21 mouse cellular contexts compared by ENCODE assay signal in genomic region chr1:132149410-132149809, GRCm38 (mm10). TPM values are rescaled to one million over a fixed set of nuclear protein-coding genes. Genes with fewer than 3 reads are reported as not detected.
DNase-seq lines count a peak whose midpoint lies in the region; ATAC-seq and TF ChIP-seq lines count a peak whose summit lies in the region.
"Had no signal": no experiment of that assay in that cellular context is flagged by ENCODE, and none has a peak within 500 bp of the region (broad histone marks: within the 10 kb centered on the region; RNA-seq: fewer than 3 reads in every experiment).

No protein-coding gene starts in this region.

- no peak overlapping the region for H3K4me2 ChIP-seq in heart, embryonic 13.5 days
- no peak overlapping the region for H3K4me2 ChIP-seq in forebrain, postnatal 0 days (ENCODE audit: low read depth)
- H3K4me2 ChIP-seq: embryonic facial prominence, embryonic 13.5 days; forebrain, embryonic 12.5 days; hindbrain, embryonic 15.5 days had no signal

- peak overlapping the region; percentile 55; the same call in 1 of the 2 replicates for H3K27ac ChIP-seq in heart, embryonic 13.5 days (replicated peaks)
- peak overlapping the region; percentile 35; the same call in 1 of the 2 replicates for H3K27ac ChIP-seq in macrophage
- H3K27ac ChIP-seq in small intestine, adult 2 months (ENCODE audit: insufficient read depth, low read depth, low read length), result peak overlapping the region; percentile 86
- H3K27ac ChIP-seq in forebrain, postnatal 0 days (ENCODE audit: low read depth, low read length), result no peak overlapping the region
- H3K27ac ChIP-seq: embryonic facial prominence, embryonic 13.5 days; forebrain, embryonic 12.5 days; gastrocnemius, adult 2 months; hindbrain, embryonic 15.5 days had no signal

- ATAC-seq in heart, embryonic 13.5 days (ENCODE audit: extremely low read depth, insufficient number of reproducible peaks, low FRiP score, low TSS enrichment), result no peak
- ATAC-seq in common myeloid progenitor, adult 5-6 weeks (replicated peaks; ENCODE audit: low read depth, poor library complexity, severe bottlenecking), result peak; percentile 77
- ATAC-seq in forebrain, postnatal 0 days, result no peak
- ATAC-seq: forebrain, embryonic 16.5 days had no signal

- H3K9ac ChIP-seq in heart, embryonic 13.5 days, result no peak overlapping the region
- no peak overlapping the region for H3K9ac ChIP-seq in forebrain, postnatal 0 days
- H3K9ac ChIP-seq: forebrain, embryonic 12.5 days; hindbrain, embryonic 15.5 days had no signal

- no peak for DNase-seq in heart, postnatal 4 days
- DNase-seq in right cerebral cortex, adult 18-20 months, result no peak
- no peak for DNase-seq in cerebellum, adult 18-20 months
- DNase-seq in forebrain, postnatal 0 days, result no peak
- DNase-seq: adrenal gland, adult 2 months; adrenal gland, postnatal 25 days; cerebellum, adult 8-10 months; cerebellum, postnatal 25 days; gastrocnemius, adult 2 months; gastrocnemius, postnatal 25 days; heart, adult 11 months; heart, postnatal 10 days had no signal

- peaks cover 42% of the 10 kb centered on the region for H3K4me1 ChIP-seq in heart, embryonic 13.5 days
- peaks cover 21% of the 10 kb centered on the region for H3K4me1 ChIP-seq in small intestine, adult 2 months (ENCODE audit: control insufficient read depth, insufficient read depth, insufficient read length, low read length)
- peaks cover 5% of the 10 kb centered on the region; the same call in 1 of the 2 replicates for H3K4me1 ChIP-seq in forebrain, postnatal 0 days (ENCODE audit: insufficient read depth)

- H3K79me2 ChIP-seq in macrophage (ENCODE audit: inconsistent target), result no peaks in the 10 kb centered on the region

- WGBS in heart, embryonic 13.5 days, result 76% methylated on average over 2 of the region's 2 CpGs
- WGBS in macrophage (ENCODE audit: missing documents), result 4% methylated on average over 2 of the region's 2 CpGs
- 86% methylated on average over 2 of the region's 2 CpGs for WGBS in small intestine, adult 2 months
- WGBS in forebrain, postnatal 0 days, result 66% methylated on average over 2 of the region's 2 CpGs

- H3K9me3 ChIP-seq in heart, embryonic 13.5 days, result no peaks in the 10 kb centered on the region
- no peaks in the 10 kb centered on the region for H3K9me3 ChIP-seq in forebrain, postnatal 0 days (ENCODE audit: low read length)
- H3K9me3 ChIP-seq: embryonic facial prominence, embryonic 13.5 days; forebrain, embryonic 12.5 days; hindbrain, embryonic 15.5 days had no signal

- H3K36me3 ChIP-seq in heart, embryonic 13.5 days, result no peaks in the 10 kb centered on the region
- H3K36me3 ChIP-seq in macrophage (ENCODE audit: inconsistent target), result no peaks in the 10 kb centered on the region
- no peaks in the 10 kb centered on the region for H3K36me3 ChIP-seq in small intestine, adult 2 months (ENCODE audit: control insufficient read depth, insufficient read depth, low read length)
- H3K36me3 ChIP-seq in forebrain, postnatal 0 days (ENCODE audit: insufficient read depth), result no peaks in the 10 kb centered on the region
- H3K36me3 ChIP-seq: embryonic facial prominence, embryonic 13.5 days; forebrain, embryonic 12.5 days; hindbrain, embryonic 15.5 days had no signal

- no peak overlapping the region for H3K4me3 ChIP-seq in heart, embryonic 13.5 days
- no peak overlapping the region for H3K4me3 ChIP-seq in macrophage (ENCODE audit: inconsistent target)
- H3K4me3 ChIP-seq in small intestine, adult 2 months (ENCODE audit: low read depth, low read length), result no peak overlapping the region
- no peak overlapping the region for H3K4me3 ChIP-seq in forebrain, postnatal 0 days (ENCODE audit: low read depth, low read length)
- H3K4me3 ChIP-seq: embryonic facial prominence, embryonic 13.5 days; forebrain, embryonic 12.5 days; gastrocnemius, adult 2 months; hindbrain, embryonic 15.5 days had no signal

- no peak for TF ChIP-seq CTCF in small intestine, adult 2 months (IDR thresholded peaks at IDR 0.05; ENCODE audit: extremely low read depth, insufficient read length, insufficient replicate concordance, low read depth, low read length)
- TF ChIP-seq CTCF in forebrain, postnatal 0 days (IDR thresholded peaks at IDR 0.05; ENCODE audit: low read depth), result no peak

- no peak for TF ChIP-seq POLR2A in small intestine, adult 2 months (IDR thresholded peaks at IDR 0.05; ENCODE audit: low read depth, low read length)

- no peaks in the 10 kb centered on the region; the same call in 1 of the 2 replicates for H3K27me3 ChIP-seq in heart, embryonic 13.5 days (replicated peaks)
- no peaks in the 10 kb centered on the region for H3K27me3 ChIP-seq in small intestine, adult 2 months (ENCODE audit: control insufficient read depth, insufficient read depth, low read length)
- H3K27me3 ChIP-seq in forebrain, postnatal 0 days (ENCODE audit: insufficient read depth, low read length), result no peaks in the 10 kb centered on the region
- H3K27me3 ChIP-seq: embryonic facial prominence, embryonic 13.5 days; forebrain, embryonic 12.5 days; hindbrain, embryonic 15.5 days had no signal

RNA-seq across cellular contexts. Expression of gene Cdk18, which starts 9.9 kb away (rescaled TPM):
- 2.4 and 3.4 TPM in 2 replicates for polyA plus RNA-seq in heart, embryonic 13.5 days (2015; fragmentation: Nextera tagmentation; extraction: Ambion mirVana)
- 1 to 10 TPM; 7.2 to 8.5 TPM for total RNA-seq in heart, postnatal 4 days (2021)
- total RNA-seq in common myeloid progenitor, adult 5-6 weeks (2017), result 0.73 and 2.0 TPM in 2 replicates
- 100 to 1,000 TPM in 18 of 26 experiments, 10 to 100 TPM in 8; 36.4 to 443 (median 163) TPM for total RNA-seq in macrophage (2018; cell fraction: chromatin; rRNA removed)
- 100 to 1,000 TPM in 8 of 26 experiments, 10 to 100 TPM in 18; 32.8 to 118 (median 70.3) TPM for total RNA-seq in macrophage (2018; cell fraction: cytosol; rRNA removed)
- total RNA-seq in macrophage (2018; cell fraction: nucleus; rRNA removed), result 100 to 1,000 TPM in 12 of 26 experiments, 10 to 100 TPM in 14; 32.7 to 253 (median 92.9) TPM
- polyA plus RNA-seq in macrophage (2018), result 71.8 to 165 TPM (median 102 TPM) in 3 replicates
- 84.2 and 133 TPM in 2 replicates for polyA plus RNA-seq in small intestine, adult 2 months (2012; rRNA removed)
- 2.6 and 3.2 TPM in 2 replicates for total RNA-seq in forebrain, postnatal 0 days (2014; rRNA removed)
- 0.70 and 1.2 TPM in 2 replicates for polyA plus RNA-seq in forebrain, postnatal 0 days (2015; fragmentation: Nextera tagmentation; extraction: Ambion mirVana)

RNA-seq across cellular contexts. Expression of gene Lemd1, which starts 41.8 kb away (rescaled TPM):
- polyA plus RNA-seq in heart, embryonic 13.5 days (2015; fragmentation: Nextera tagmentation; extraction: Ambion mirVana), result not detected in 2 replicates
- total RNA-seq in heart, postnatal 4 days (2021), result not detected
- total RNA-seq in common myeloid progenitor, adult 5-6 weeks (2017), result not detected in 2 replicates
- not detected for total RNA-seq in macrophage (2018; cell fraction: chromatin; rRNA removed)
- not detected for total RNA-seq in macrophage (2018; cell fraction: cytosol; rRNA removed)
- not detected for total RNA-seq in macrophage (2018; cell fraction: nucleus; rRNA removed)
- polyA plus RNA-seq in macrophage (2018), result not detected in 3 replicates
- 0.09 and 0.10 TPM in 2 replicates for polyA plus RNA-seq in small intestine, adult 2 months (2012; rRNA removed)
- 13.3 and 14.9 TPM in 2 replicates for total RNA-seq in forebrain, postnatal 0 days (2014; rRNA removed)
- polyA plus RNA-seq in forebrain, postnatal 0 days (2015; fragmentation: Nextera tagmentation; extraction: Ambion mirVana), result 14.7 and 15.1 TPM in 2 replicates
- total RNA-seq: adrenal gland, postnatal 25 days; gastrocnemius, adult 2 months; gastrocnemius, postnatal 25 days; heart, postnatal 10 days had no signal
- polyA plus RNA-seq: heart, embryonic 14.5 days had no signal

RNA-seq across cellular contexts. Expression of gene AC124108.1, which starts 41.8 kb away (rescaled TPM):
- polyA plus RNA-seq in heart, embryonic 13.5 days (2015; fragmentation: Nextera tagmentation; extraction: Ambion mirVana), result 0.05 TPM in 1 of 2 replicates, not detected in the other
- total RNA-seq in heart, postnatal 4 days (2021), result not detected
- not detected in 2 replicates for total RNA-seq in common myeloid progenitor, adult 5-6 weeks (2017)
- not detected for total RNA-seq in macrophage (2018; cell fraction: chromatin; rRNA removed)
- total RNA-seq in macrophage (2018; cell fraction: cytosol; rRNA removed), result not detected
- not detected for total RNA-seq in macrophage (2018; cell fraction: nucleus; rRNA removed)
- polyA plus RNA-seq in macrophage (2018), result not detected in 3 replicates
- not detected in 2 replicates for polyA plus RNA-seq in small intestine, adult 2 months (2012; rRNA removed)
- 3.4 and 5.0 TPM in 2 replicates for total RNA-seq in forebrain, postnatal 0 days (2014; rRNA removed)
- 0.31 and 0.48 TPM in 2 replicates for polyA plus RNA-seq in forebrain, postnatal 0 days (2015; fragmentation: Nextera tagmentation; extraction: Ambion mirVana)
- total RNA-seq: adrenal gland, postnatal 25 days; gastrocnemius, adult 2 months; gastrocnemius, postnatal 25 days; heart, postnatal 10 days had no signal
- polyA plus RNA-seq: heart, embryonic 14.5 days had no signal

Comparison
In these comparisons a context has a peak if more than half of its experiments do, and no peak if none do; other contexts are left out.
1. RNA of gene Cdk18, which starts 9.9 kb away (polyA plus RNA-seq): 71.8 to 165 TPM in macrophage and 84.2 to 133 TPM in small intestine, adult 2 months; 2.4 to 3.4 TPM in heart, embryonic 13.5 days and 0.70 to 1.2 TPM in forebrain, postnatal 0 days; every median in the first group is over 10 times any median in the second.
2. RNA of gene Lemd1, which starts 41.8 kb away (polyA plus RNA-seq): 14.7 to 15.1 TPM in forebrain, postnatal 0 days; 0.09 to 0.10 TPM in small intestine, adult 2 months, not detected in heart, embryonic 13.5 days and not detected in macrophage; every median in the first group is over 10 times any median in the second.